Mouse (Mus musculus) liver, embryonic 16.5 days (tissue): Measurements from ENCODE around the gene Rapgef5. TPM values are rescaled to one million over a fixed set of nuclear protein-coding genes. Genes with fewer than 3 reads are reported as not detected.
A peak's percentile ranks its signal among the peaks of the same experiment; 100 is the strongest.

Source experiments
- ATAC-seq: fragments of 200-750 bp; cut with Nextera tagmentation; 2 replicates; pipeline ENCODE4 v1.8.0; 2017; ENCODE audit warnings: low read depth, mild to moderate bottlenecking, moderate number of reproducible peaks, moderate library complexity
- H3K27ac ChIP-seq: fragments of 300-500 bp; sonication (generic); 2 replicates; pipeline ENCODE4 v1.5.1; 2014; ENCODE audit warnings: mild to moderate bottlenecking, low read length
- H3K27me3 ChIP-seq: fragments of 300-500 bp; sonication (generic); 2 replicates; pipeline ENCODE4 v1.6.1; 2014; ENCODE audit warnings: low read depth, low read length, mixed read lengths; ENCODE audit not compliant: control insufficient read depth, insufficient read depth
- H3K36me3 ChIP-seq: fragments of 300-500 bp; sonication (generic); 2 replicates; pipeline ENCODE4 v1.6.1; 2014; ENCODE audit warnings: mild to moderate bottlenecking; ENCODE audit not compliant: control insufficient read depth, insufficient read depth
- H3K4me1 ChIP-seq: fragments of 300-500 bp; sonication (generic); 2 replicates; pipeline ENCODE4 v1.6.1; 2014; ENCODE audit warnings: low read depth, low read length, mixed read lengths; ENCODE audit not compliant: control insufficient read depth
- H3K4me2 ChIP-seq: fragments of 300-500 bp; sonication (generic); 2 replicates; pipeline ENCODE4 v1.6.1; 2014; ENCODE audit warnings: low read depth, low read length, mixed read lengths
- H3K4me3 ChIP-seq: fragments of 300-500 bp; sonication (generic); 2 replicates; pipeline ENCODE4 v1.5.1; 2014; ENCODE audit warnings: low read depth, mild to moderate bottlenecking, low read length
- H3K9ac ChIP-seq: fragments of 300-500 bp; sonication (generic); 2 replicates; pipeline ENCODE4 v1.6.1; 2014; ENCODE audit warnings: low read depth, low read length
- H3K9me3 ChIP-seq: fragments of 300-500 bp; sonication (generic); replicated peaks from 2 replicates; pipeline ENCODE4 v1.6.1; 2016; ENCODE audit warnings: low read length; ENCODE audit not compliant: control insufficient read depth
- WGBS: fragments of 180-500 bp; shearing (Covaris S2); extraction: QIAGEN DNeasy Blood & Tissue Kit; methylation state at CpG from one replicate; pipeline ENCODE4 v1.1.7; 2014; ENCODE audit not compliant: insufficient replicate concordance; 5-methylcytosine and 5-hydroxymethylcytosine counted together
- polyA plus RNA-seq: library from polyadenylated mRNA; unstranded; fragments of >200 nt; fragmentation: Nextera tagmentation; extraction: Ambion mirVana; gene quantifications from 2 replicates; pipeline ENCODE4 v1.2.1, GENCODE M21; 2015

Gene Rapgef5
- polyA plus RNA-seq, 1 experiment from 2014 or later: 2.2 TPM

DNA sequence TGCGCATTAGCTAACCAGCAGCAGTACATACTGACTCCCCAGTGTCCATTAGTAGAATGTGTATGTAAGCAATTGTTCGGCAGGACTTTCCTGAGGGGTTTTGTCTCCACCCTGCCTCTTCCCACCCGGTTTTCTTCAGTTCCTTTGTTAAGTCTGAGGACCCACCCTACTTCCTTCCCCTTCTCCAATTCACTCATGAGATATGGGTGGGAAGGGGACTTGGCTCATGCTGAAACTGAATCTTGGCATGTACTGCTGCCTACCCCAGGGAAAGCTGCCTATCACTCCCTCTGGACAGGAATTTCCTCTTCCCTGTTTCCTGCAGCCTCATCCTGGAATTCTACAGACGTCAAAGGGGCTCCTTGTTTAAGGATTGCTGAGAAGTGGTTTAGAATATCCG is 147.4 kb downstream of the Rapgef5 start:
- Histone ChIP-seq H3K4me3 (no peak overlapping the region), H3K27ac (no peak overlapping the region), H3K36me3 (no peaks in the 10 kb centered on the region), H3K9ac (no peak overlapping the region), H3K4me1 (no peaks in the 10 kb centered on the region), H3K27me3 (no peaks in the 10 kb centered on the region), H3K9me3 (no peaks in the 10 kb centered on the region), H3K4me2 (no peak overlapping the region)
- peak; percentile 70 for ATAC-seq
- WGBS: 37% methylated on average over 5 of the region's 5 CpGs

DNA sequence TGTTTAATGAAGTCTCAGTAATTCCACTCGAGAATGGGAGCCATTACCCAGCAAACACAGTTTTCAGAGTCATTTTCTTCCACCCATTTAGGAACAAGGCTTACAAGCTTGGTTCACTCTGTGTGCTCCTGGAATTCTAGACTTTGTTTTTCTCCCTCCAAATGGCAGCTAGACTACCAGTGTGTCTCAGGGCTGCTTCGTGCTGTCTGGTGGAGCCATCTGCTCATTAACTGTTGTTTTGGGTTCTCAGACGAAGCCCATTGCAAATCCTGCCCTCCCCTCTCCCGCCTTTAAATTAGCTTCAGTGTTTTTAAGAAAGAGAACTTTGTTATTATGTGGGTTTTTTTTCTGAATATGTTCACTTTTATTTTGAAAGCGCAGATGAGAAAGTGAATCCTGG is 148.4 kb downstream of the Rapgef5 start:
- 66% methylated on average over 5 of the region's 5 CpGs for WGBS
- no peaks in the 10 kb centered on the region for H3K27me3 ChIP-seq
- no peak overlapping the region for H3K4me2 ChIP-seq
- no peak overlapping the region for H3K9ac ChIP-seq
- no peak overlapping the region for H3K27ac ChIP-seq
- no peaks in the 10 kb centered on the region for H3K36me3 ChIP-seq
- H3K4me1 ChIP-seq: no peaks in the 10 kb centered on the region
- H3K9me3 ChIP-seq: no peaks in the 10 kb centered on the region
- no peak for ATAC-seq
- H3K4me3 ChIP-seq: no peak overlapping the region

DNA sequence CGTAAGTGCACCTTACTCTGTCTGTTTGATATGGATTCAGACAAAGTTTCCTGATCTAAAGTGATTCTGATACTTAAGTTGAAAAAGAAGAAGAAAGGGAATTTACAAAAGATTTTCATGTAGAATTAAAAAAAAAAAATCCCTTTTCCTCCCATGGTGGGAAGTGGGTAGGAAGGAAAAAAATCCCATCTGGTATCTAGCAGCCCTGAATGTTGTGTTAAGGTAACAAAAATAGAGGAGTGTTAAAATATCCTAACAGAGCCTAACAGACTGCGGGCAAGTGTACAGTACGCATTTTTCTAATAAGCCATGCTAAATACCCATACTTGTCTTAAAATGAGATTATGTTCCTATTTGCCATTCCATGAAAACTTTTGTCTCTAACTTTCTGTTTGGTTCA is 150.1 kb downstream of the Rapgef5 start:
- no peaks in the 10 kb centered on the region for H3K4me1 ChIP-seq
- no peak for ATAC-seq
- WGBS: 73% methylated on average over 3 of the region's 3 CpGs
- H3K27ac ChIP-seq: no peak overlapping the region
- H3K4me3 ChIP-seq: no peak overlapping the region
- H3K36me3 ChIP-seq: no peaks in the 10 kb centered on the region
- no peaks in the 10 kb centered on the region for H3K27me3 ChIP-seq
- no peaks in the 10 kb centered on the region for H3K9me3 ChIP-seq
- no peak overlapping the region for H3K9ac ChIP-seq
- H3K4me2 ChIP-seq: no peak overlapping the region

DNA sequence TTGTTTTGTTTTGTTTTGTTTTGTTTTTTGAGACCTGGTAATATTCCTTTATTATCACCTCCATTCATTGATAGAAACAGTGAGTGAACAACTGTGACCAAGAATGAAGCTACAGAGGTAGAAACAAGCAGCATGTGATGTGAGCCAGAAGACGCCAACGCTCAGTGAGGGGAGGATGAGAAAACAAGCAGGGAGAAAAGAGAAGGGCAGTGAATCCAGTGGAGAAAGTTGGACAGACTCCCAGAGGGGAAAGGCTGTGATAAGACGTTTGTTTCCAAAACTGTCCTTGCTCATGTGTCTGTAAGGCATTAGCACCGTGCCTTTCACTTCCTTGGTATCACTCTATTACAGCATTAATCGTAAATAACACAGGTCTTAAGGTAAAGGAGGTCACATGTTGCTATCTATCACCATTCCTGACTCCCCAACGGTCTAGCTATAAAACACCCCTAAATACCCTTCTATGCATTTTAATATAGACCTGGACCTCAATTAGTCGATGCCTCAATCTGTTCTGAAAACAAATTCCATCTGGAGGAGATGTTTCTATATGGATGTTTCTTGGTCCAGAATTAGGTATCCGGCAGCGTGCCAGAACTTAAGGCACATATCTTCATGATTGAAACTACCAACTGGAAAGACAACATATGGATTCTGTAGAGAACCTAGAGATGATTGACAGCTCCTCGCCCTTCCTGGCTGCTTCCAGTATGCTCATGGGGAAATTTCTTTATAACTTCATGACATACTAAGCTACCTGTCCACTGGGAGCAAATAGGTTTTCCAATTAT is 153.5 kb downstream of the Rapgef5 start:
- Histone ChIP-seq H3K4me2 (no peak overlapping the region), H3K27ac (no peak overlapping the region), H3K36me3 (no peaks in the 10 kb centered on the region), H3K4me3 (no peak overlapping the region), H3K9ac (no peak overlapping the region), H3K9me3 (no peaks in the 10 kb centered on the region), H3K4me1 (no peaks in the 10 kb centered on the region), H3K27me3 (no peaks in the 10 kb centered on the region)
- ATAC-seq: no peak
- WGBS: 64% methylated on average over 10 of the region's 10 CpGs

DNA sequence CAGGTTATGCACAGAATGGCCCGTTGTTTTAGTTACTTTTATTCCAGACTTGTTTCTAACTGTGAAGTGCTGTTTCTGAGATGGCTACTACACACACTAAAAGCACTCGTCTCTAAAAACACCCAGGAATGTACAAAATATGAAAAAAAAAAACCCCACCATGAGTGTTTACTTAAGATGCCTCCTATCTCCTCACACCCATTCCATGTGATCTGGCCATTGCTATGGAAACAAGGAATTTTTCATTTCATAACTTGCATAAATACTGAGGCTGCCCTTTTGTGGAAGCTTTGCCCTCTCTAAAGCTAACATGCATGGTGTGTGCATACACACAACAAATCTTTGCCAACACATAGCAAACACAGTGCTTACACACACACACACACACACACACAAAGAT is 156.9 kb downstream of the Rapgef5 start:
- no peaks in the 10 kb centered on the region for H3K4me1 ChIP-seq
- H3K27ac ChIP-seq: no peak overlapping the region
- H3K4me3 ChIP-seq: no peak overlapping the region
- ATAC-seq: no peak
- 44% methylated on average over 2 of the region's 2 CpGs for whole genome bisulfite sequencing
- H3K9ac ChIP-seq: no peak overlapping the region
- no peaks in the 10 kb centered on the region for H3K27me3 ChIP-seq
- no peaks in the 10 kb centered on the region for H3K36me3 ChIP-seq
- H3K9me3 ChIP-seq: no peaks in the 10 kb centered on the region
- H3K4me2 ChIP-seq: no peak overlapping the region

DNA sequence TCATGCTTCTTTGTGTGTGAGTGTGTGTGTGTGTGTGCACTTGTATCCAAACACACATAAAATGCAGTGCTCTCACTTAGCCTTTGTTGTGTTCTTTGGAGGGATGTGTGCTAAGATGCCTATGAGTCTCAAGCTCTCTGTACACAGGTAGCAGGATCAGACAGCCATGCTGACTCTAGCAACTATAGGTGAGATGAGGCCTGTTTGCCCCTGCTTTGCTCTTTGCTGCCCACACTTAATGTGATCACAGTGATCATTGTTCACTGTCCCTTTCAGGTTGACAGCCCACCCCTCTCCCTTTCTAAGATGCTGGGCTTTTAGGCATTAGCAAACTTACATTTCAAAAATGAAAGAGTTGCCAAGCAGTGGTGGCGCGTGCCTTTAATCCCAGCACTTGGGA is 158.2 kb downstream of the Rapgef5 start:
- Histone ChIP-seq H3K4me2 (no peak overlapping the region), H3K4me1 (no peaks in the 10 kb centered on the region), H3K4me3 (no peak overlapping the region), H3K9me3 (no peaks in the 10 kb centered on the region), H3K27ac (no peak overlapping the region), H3K9ac (no peak overlapping the region), H3K27me3 (no peaks in the 10 kb centered on the region), H3K36me3 (no peaks in the 10 kb centered on the region)
- 72% methylated on average over 2 of the region's 2 CpGs for WGBS
- no peak for ATAC-seq

DNA sequence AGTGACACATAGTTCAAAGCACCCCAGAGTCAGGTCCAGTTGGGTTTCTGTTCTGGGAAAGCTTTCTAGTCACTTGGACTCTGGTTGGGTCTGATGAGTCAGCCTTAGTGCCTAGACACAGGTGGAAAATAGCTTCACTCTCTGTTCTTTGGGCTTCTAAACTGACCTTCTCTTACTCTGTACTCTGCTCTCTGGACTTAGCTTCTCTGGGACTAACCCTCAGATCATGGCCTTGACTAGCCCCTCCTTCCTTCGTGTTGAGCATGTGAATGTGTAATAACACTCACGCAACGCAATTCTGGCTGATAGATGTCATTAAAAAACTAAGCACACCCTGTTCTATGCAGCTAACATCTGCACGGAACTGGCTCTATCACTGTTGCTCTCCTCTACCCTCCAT is 160.0 kb downstream of the Rapgef5 start:
- Histone ChIP-seq H3K27ac (no peak overlapping the region), H3K4me2 (no peak overlapping the region), H3K4me1 (no peaks in the 10 kb centered on the region), H3K4me3 (no peak overlapping the region), H3K9ac (no peak overlapping the region), H3K9me3 (no peaks in the 10 kb centered on the region), H3K36me3 (no peaks in the 10 kb centered on the region), H3K27me3 (no peaks in the 10 kb centered on the region)
- 63% methylated on average over 4 of the region's 4 CpGs for WGBS
- ATAC-seq: no peak

DNA sequence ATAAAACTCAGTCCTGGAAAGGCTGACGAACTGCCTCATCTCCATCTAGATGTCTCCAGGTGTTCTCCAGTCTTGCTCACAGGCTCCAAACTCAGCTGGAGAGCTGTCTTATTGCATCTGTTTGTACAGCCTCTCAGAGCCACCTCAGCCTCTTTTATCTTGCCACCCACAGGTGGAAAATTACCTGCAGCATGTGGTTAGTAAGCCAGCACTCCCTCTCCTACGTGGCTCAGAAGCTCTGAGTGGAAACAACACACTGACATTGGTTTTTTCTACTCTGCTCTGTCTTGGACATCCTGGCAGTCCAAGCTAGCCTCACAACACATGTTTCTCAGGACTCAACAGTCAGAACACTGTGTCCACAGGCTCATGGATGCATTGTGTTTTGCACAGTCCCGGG is 162.6 kb downstream of the Rapgef5 start:
- Histone ChIP-seq H3K27ac (no peak overlapping the region), H3K4me3 (no peak overlapping the region), H3K36me3 (no peaks in the 10 kb centered on the region), H3K4me2 (no peak overlapping the region), H3K4me1 (no peaks in the 10 kb centered on the region), H3K9ac (no peak overlapping the region), H3K27me3 (no peaks in the 10 kb centered on the region), H3K9me3 (no peaks in the 10 kb centered on the region)
- 46% methylated on average over 3 of the region's 3 CpGs for WGBS
- no peak for ATAC-seq

DNA sequence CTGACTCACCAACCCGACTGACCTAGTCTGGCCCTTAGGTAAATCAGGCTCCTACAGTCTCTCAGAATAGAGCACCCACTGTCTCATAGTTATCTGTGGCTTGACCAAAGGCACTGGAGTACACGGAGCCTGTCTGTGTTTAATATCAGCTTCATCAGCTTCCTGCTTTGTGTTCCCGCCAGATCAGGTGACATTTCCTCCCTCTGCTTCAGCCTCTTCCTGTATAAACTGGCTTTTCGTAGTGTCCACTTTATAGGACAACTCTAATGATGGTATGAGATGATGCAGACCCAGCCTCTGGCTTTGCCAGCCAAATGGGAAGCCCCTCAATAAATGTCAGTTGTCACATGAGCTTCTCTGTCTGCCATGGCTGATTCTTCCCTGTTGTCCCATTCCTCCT is 163.5 kb downstream of the Rapgef5 start:
- Histone ChIP-seq H3K9me3 (no peaks in the 10 kb centered on the region), H3K9ac (no peak overlapping the region), H3K4me1 (no peaks in the 10 kb centered on the region), H3K4me3 (no peak overlapping the region), H3K27ac (no peak overlapping the region), H3K27me3 (no peaks in the 10 kb centered on the region), H3K4me2 (no peak overlapping the region), H3K36me3 (no peaks in the 10 kb centered on the region)
- 29% methylated on average over 4 of the region's 4 CpGs for WGBS
- no peak for ATAC-seq
